Mouse (Mus musculus) myocyte (in vitro differentiated cells): Measurements from ENCODE around the gene Spop. TPM values are rescaled to one million over a fixed set of nuclear protein-coding genes. Genes with fewer than 3 reads are reported as not detected.
A peak's percentile ranks its signal among the peaks of the same experiment; 100 is the strongest.

ENCODE experiments used
- H3K27me3 ChIP-seq: one replicate; pipeline ENCODE4 v1.6.1; 2011; ENCODE audit not compliant: control insufficient read depth, insufficient read depth, insufficient read length
- H3K36me3 ChIP-seq: one replicate; pipeline ENCODE4 v1.6.1; 2011; ENCODE audit not compliant: control insufficient read depth, insufficient read depth
- H3K4me2 ChIP-seq: one replicate; pipeline ENCODE4 v1.6.1; 2011; ENCODE audit warnings: low read depth, control low read depth
- H3K4me3 ChIP-seq: one replicate; pipeline ENCODE4 v1.5.1; 2011; ENCODE audit warnings: mild to moderate bottlenecking, control low read depth, moderate library complexity
- H3K79me2 ChIP-seq: one replicate; pipeline ENCODE4 v1.6.1; 2011; ENCODE audit not compliant: control insufficient read depth, insufficient read depth
- H3ac ChIP-seq: one replicate; pipeline ENCODE4 v1.6.1; 2011; ENCODE audit not compliant: control insufficient read depth, insufficient read length
- CEBPB ChIP-seq: IDR thresholded peaks from 2 replicates; pipeline ENCODE4 v1.6.1; 2011; ENCODE audit warnings: mild to moderate bottlenecking, moderate library complexity; ENCODE audit not compliant: poor library complexity, insufficient read depth, severe bottlenecking
- E2F4 ChIP-seq: IDR thresholded peaks from one replicate; pipeline ENCODE4 v1.6.1; 2011; ENCODE audit warnings: mild to moderate bottlenecking, control low read depth, moderate library complexity; ENCODE audit not compliant: insufficient read depth
- MAX ChIP-seq: IDR thresholded peaks from one replicate; pipeline ENCODE4 v1.6.1; 2011; ENCODE audit warnings: low read depth, mild to moderate bottlenecking, control low read depth
- MYOD1 ChIP-seq, 3 experiments: IDR thresholded peaks; one replicate each; pipeline ENCODE4 v1.6.1; 2011; ENCODE audit warnings: control low read depth in 2 of 3, low read depth in 2 of 3, mild to moderate bottlenecking in 2 of 3, moderate library complexity in 1 of 3; ENCODE audit not compliant: insufficient read length in 2 of 3, control insufficient read depth in 1 of 3
- MYOG ChIP-seq, 3 experiments: IDR thresholded peaks; one replicate each; pipeline ENCODE4 v1.6.1; 2011; ENCODE audit warnings: control low read depth in 2 of 3, low read depth in 2 of 3, mild to moderate bottlenecking in 2 of 3; ENCODE audit not compliant: insufficient read length in 2 of 3, control insufficient read depth in 1 of 3, insufficient read depth in 1 of 3
- POLR2A ChIP-seq: IDR thresholded peaks from one replicate; pipeline ENCODE4 v1.6.1; 2011; ENCODE audit warnings: low read depth, mild to moderate bottlenecking, control low read depth, moderate library complexity; ENCODE audit not compliant: insufficient read length
- POLR2AphosphoS2 ChIP-seq: IDR thresholded peaks from one replicate; pipeline ENCODE4 v1.6.1; 2011; ENCODE audit warnings: low read depth, control low read depth; ENCODE audit not compliant: insufficient read length
- REST ChIP-seq: IDR thresholded peaks from one replicate; pipeline ENCODE4 v1.6.1; 2011; ENCODE audit warnings: mild to moderate bottlenecking, control low read depth, moderate library complexity; ENCODE audit not compliant: insufficient read depth, insufficient read length
- SRF ChIP-seq: IDR thresholded peaks from one replicate; pipeline ENCODE4 v1.6.1; 2011; ENCODE audit warnings: low read depth; ENCODE audit not compliant: control insufficient read depth, insufficient read length
- TCF12 ChIP-seq: IDR thresholded peaks from one replicate; pipeline ENCODE4 v1.6.1; 2011; ENCODE audit warnings: mild to moderate bottlenecking, control low read depth; ENCODE audit not compliant: poor library complexity, insufficient read depth, severe bottlenecking
- TCF3 ChIP-seq: IDR thresholded peaks from one replicate; pipeline ENCODE4 v1.6.1; 2011; ENCODE audit warnings: low read depth, control low read depth; ENCODE audit not compliant: insufficient read length
- USF1 ChIP-seq: IDR thresholded peaks from one replicate; pipeline ENCODE4 v1.6.1; 2011; ENCODE audit warnings: low read depth, mild to moderate bottlenecking, control low read depth, moderate library complexity
- polyA plus RNA-seq: library from polyadenylated mRNA; unstranded; fragments of >200 nt; fragmentation: generic; extraction: Trizol; gene quantifications from one replicate; pipeline ENCODE4 v1.2.1, GENCODE M21; 2012; ENCODE audit warnings: missing spikeins

Gene Spop
- polyA plus RNA-seq, 1 experiment = 54.8 TPM

GRCm38 (mm10) chr11:95420880-95421435, 7.1 kb downstream of the Spop start:
- Histone ChIP-seq H3K36me3 (peaks cover 7% of the 10 kb centered on the region), H3K4me3 (no peak overlapping the region), H3K27me3 (no peaks in the 10 kb centered on the region), H3K79me2 (peaks cover 100% of the 10 kb centered on the region), H3K4me2 (no peak overlapping the region), H3ac (no peak overlapping the region)
- no peak for TF ChIP-seq CEBPB
- TF ChIP-seq MAX = no peak
- TF ChIP-seq MYOD1 (IDR thresholded peaks at IDR 0.05; ENCODE audit: control insufficient read depth in 1 of 3, insufficient read length in 2 of 3, low read depth in 2 of 3) = no peak
- no peak for TF ChIP-seq REST
- no peak for TF ChIP-seq POLR2AphosphoS2
- TF ChIP-seq TCF12 = no peak
- TF ChIP-seq MYOG (IDR thresholded peaks at IDR 0.05; ENCODE audit: control insufficient read depth in 1 of 3, insufficient read depth in 1 of 3, insufficient read length in 2 of 3, low read depth in 2 of 3) = no peak
- no peak for TF ChIP-seq E2F4
- TF ChIP-seq USF1 = no peak
- no peak for TF ChIP-seq TCF3
- TF ChIP-seq SRF = no peak
- no peak for TF ChIP-seq POLR2A

- Histone ChIP-seq H3K79me2 (peaks cover 99% of the 10 kb centered on the region), H3K4me3 (no peak overlapping the region), H3K36me3 (peaks cover 7% of the 10 kb centered on the region), H3K27me3 (no peaks in the 10 kb centered on the region), H3K4me2 (no peak overlapping the region), H3ac (no peak overlapping the region)
- TF ChIP-seq MAX = no peak
- no peak for TF ChIP-seq TCF3
- TF ChIP-seq USF1 = no peak
- no peak for TF ChIP-seq SRF
- TF ChIP-seq REST = no peak
- no peak for TF ChIP-seq E2F4
- TF ChIP-seq MYOG (IDR thresholded peaks at IDR 0.05; ENCODE audit: control insufficient read depth in 1 of 3, insufficient read depth in 1 of 3, insufficient read length in 2 of 3, low read depth in 2 of 3) = no peak
- no peak for TF ChIP-seq CEBPB
- TF ChIP-seq POLR2A = no peak
- TF ChIP-seq POLR2AphosphoS2 = no peak
- no peak for TF ChIP-seq TCF12
- TF ChIP-seq MYOD1 (IDR thresholded peaks at IDR 0.05; ENCODE audit: control insufficient read depth in 1 of 3, insufficient read length in 2 of 3, low read depth in 2 of 3) = no peak
Measured at GRCm38 (mm10) chr11:95423505-95423904, 9.6 kb downstream of the Spop start.

DNA sequence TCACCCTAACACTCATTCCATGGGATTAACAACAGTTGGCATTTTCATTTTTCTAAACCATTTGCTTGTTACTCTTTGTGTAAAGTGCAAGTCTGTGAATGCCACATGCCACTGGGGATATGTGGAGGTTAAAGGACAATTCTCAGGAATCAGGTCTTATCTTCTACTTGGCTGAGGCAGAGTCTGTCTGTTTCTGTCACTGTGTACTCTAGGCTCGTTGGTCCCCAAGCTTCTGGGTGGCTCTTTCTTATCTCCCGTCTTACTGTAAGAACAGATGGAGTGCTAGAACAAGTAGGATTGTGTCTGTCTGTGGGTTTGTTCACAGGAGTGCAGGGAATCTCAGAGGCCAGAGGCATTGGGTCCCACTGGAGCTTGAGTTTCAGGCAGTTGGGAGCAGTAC, 17.5 kb downstream of the Spop start:
- H3K36me3 ChIP-seq = peaks cover 7% of the 10 kb centered on the region
- TF ChIP-seq E2F4 = no peak
- no peak for TF ChIP-seq MYOG (IDR thresholded peaks at IDR 0.05; ENCODE audit: control insufficient read depth in 1 of 3, insufficient read depth in 1 of 3, insufficient read length in 2 of 3, low read depth in 2 of 3)
- H3ac ChIP-seq = no peak overlapping the region
- H3K27me3 ChIP-seq = no peaks in the 10 kb centered on the region
- no peak overlapping the region for H3K4me3 ChIP-seq
- no peak overlapping the region for H3K4me2 ChIP-seq
- peaks cover 96% of the 10 kb centered on the region for H3K79me2 ChIP-seq

- no peak overlapping the region for H3K4me3 ChIP-seq
- peaks cover 90% of the 10 kb centered on the region for H3K79me2 ChIP-seq
- peaks cover 7% of the 10 kb centered on the region for H3K36me3 ChIP-seq
- TF ChIP-seq CEBPB (no peak), USF1 (no peak), MYOD1 (IDR thresholded peaks at IDR 0.05; ENCODE audit: control insufficient read depth in 1 of 3, insufficient read length in 2 of 3, low read depth in 2 of 3) (no peak), REST (no peak)
- H3K4me2 ChIP-seq = no peak overlapping the region
- H3ac ChIP-seq = no peak overlapping the region
- no peaks in the 10 kb centered on the region for H3K27me3 ChIP-seq
Measured at GRCm38 (mm10) chr11:95432194-95432593, 18.3 kb downstream of the Spop start.

DNA sequence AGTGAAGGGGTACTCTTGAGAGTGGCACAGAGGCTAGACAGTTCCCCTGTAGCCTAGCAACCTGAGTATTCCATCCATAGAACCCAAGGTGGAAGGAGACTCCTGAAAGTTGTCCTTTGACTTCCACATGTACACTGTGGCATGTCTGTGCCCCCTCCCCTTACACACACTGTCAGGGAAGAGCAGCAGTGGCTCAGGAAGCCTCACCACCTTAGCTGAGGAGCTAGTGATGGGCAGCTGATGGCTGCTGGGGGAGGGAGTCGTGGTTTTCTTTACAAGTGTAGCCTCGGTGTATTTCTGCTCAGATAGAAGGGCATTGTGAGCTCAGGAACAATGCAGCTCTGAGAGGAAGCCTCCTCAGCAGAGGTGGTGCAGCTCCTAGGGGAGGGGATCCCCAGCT, 31.5 kb downstream of the Spop start:
- TF ChIP-seq E2F4 (no peak), TCF12 (no peak), SRF (no peak), POLR2AphosphoS2 (no peak), TCF3 (no peak), USF1 (no peak), MYOD1 (IDR thresholded peaks at IDR 0.05; ENCODE audit: control insufficient read depth in 1 of 3, insufficient read length in 2 of 3, low read depth in 2 of 3) (peak in 2 of 3 experiments; percentile 43 to 53), REST (no peak), MYOG (IDR thresholded peaks at IDR 0.05; ENCODE audit: control insufficient read depth in 1 of 3, insufficient read depth in 1 of 3, insufficient read length in 2 of 3, low read depth in 2 of 3) (peak in 2 of 3 experiments; percentile 30 to 76)

More for the DNA sequence above, 31.5 kb downstream of the Spop start:
- H3ac ChIP-seq = no peak overlapping the region
- H3K4me2 ChIP-seq = peak overlapping the region; percentile 35
- peaks cover 6% of the 10 kb centered on the region for H3K36me3 ChIP-seq
- H3K4me3 ChIP-seq = no peak overlapping the region
- H3K79me2 ChIP-seq = peaks cover 75% of the 10 kb centered on the region
- H3K27me3 ChIP-seq = no peaks in the 10 kb centered on the region
